Mouse (Mus musculus): ENCODE measurements around the gene Adar.

Adar gene

DNA sequence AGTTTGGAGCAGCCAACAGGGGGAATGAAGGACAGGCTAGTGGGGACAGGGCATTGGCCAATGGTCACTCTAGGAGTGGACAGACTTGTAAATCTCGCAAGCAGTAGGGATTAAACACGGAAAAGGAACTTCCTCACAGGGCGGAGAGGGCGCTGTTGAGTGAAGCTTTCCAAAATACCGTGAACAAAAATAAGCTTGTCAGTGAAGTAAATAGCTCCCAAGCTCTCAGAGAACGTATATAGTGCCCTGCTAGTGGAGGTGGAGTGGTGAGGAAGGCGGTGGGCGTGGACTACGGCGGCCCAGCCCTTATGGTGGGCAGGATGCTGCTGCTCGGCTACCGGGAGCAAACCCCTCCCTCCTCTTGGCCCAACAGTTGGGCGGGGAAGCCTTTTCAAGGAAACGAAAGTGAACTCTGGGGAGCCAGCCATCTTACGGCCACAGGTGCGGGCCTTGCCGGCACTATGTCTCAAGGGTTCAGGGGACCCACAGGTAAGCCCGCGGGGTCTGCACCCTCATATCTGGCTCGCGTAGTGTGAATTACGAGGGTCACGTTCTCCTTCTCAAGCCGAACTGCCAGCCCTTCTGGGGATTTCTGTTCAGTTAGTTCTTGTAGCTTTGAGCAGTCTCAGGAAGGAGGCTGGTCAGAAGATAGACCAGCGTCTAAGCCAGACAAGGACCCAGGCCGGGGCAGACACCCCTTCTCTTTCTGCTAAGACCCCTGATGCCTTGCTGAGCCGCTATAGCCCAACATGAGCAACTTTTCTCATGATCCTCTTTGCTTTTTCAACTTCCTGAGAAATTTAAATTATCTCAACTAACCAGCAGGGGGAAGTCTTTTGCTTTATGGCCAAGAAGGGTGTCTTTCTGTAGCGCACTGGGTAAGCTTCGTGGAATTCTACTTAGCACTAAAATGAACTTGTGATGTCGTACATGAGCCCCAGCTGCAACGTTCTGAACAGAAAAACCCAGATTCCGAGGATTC, 15.8 kb downstream of the Adar start:
- DNase-seq (ENCODE audit: low read depth, low spot score) = no peak

DNA sequence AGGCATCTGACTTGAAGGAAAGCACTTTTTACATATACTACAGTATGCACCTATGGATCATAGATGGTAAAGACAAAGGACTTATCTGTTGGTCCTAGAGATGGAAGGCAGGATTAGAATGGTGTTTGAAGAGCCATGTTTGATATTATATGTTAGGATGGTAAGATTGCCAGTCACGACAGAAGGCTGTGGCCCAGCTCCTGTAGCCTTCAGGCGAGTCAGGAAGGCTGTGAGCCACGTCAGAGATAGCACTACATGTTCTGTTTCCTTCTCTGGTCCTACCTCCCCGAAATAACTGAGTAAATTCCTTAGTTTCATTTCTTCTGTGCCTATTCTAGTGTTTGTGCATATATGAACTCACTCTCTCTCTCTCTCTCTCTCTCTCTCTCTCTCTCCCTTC, 17.3 kb downstream of the Adar start:
- DNase-seq (ENCODE audit: low read depth, low spot score) = no peak

DNA sequence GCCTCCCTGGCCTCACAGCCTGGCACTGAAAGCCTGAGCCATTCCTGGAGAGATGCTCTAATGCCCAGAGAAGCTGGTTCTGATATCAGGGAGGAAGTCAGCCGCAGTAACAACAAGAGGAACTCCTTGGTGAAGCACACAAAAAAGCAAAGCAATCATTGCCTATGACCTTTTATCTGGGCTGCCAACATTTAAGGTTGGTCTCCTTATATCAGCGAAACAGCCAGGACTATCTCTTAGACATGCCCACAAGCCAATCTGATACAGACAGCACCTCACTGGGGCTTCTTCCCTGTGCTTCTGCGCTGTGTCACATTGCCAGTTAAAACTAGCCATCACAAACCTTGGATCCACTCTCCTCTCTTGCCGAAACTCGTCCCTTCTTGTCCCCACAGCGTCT, 23.7 kb downstream of the Adar start:
- no peak for DNase-seq (ENCODE audit: low read depth, low spot score)

- no peak for DNase-seq (ENCODE audit: low read depth, low spot score)
Observed at GRCm38 (mm10) chr3:89752307-89752706, 37.5 kb downstream of the Adar start.

DNA sequence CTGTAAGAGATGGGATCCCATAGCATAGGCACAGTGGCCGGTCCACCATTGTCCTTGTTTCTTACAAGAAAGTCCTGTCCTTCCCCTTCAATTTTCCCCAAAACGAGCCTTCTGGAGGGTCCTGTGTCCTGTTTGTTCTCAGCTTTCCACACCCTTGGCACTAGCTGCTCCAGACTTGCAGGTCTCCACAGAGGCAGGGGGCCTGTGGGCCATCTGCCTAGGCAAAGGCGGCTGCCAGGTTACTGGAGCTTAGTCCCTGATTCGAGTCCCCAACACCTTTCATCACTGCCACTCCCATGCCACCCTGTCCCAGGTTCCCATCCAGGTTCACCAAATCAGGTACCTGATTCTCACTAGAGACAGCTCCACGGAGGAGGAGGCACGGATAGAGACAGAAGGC, 40.5 kb downstream of the Adar start:
- no peak for DNase-seq (ENCODE audit: low read depth, low spot score)

DNA sequence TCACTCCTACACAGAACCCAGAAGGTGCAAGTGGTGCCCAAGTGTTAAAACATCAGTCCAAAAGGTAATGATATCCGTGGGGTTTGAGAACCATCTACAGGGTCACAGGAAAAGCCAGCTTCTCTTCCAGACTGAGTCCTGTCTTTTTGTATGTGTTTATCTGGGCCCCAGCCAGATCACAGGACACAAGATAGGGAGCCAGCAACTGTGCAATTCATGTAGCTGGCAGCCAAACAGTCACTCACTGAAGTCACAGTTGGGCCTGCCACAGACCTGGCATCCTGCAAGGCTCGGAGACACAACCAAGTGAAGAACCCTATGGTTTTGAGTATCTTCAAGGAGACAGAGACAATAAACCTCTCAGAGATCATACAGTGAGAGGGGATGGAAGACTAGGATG, 43.0 kb downstream of the Adar start:
- DNase-seq (ENCODE audit: low read depth, low spot score) = no peak

- no peak for DNase-seq (ENCODE audit: low read depth, low spot score)
Observed at GRCm38 (mm10) chr3:89759786-89760185, 45.0 kb downstream of the Adar start.

GRCm38 (mm10) chr3:89764119-89764724, 49.4 kb downstream of the Adar start, which contains the start of gene Chrnb2:
TSS of gene Chrnb2 (minus strand) at chr3:89764632.
- DNase-seq (ENCODE audit: low read depth, low spot score) = no peak

DNA sequence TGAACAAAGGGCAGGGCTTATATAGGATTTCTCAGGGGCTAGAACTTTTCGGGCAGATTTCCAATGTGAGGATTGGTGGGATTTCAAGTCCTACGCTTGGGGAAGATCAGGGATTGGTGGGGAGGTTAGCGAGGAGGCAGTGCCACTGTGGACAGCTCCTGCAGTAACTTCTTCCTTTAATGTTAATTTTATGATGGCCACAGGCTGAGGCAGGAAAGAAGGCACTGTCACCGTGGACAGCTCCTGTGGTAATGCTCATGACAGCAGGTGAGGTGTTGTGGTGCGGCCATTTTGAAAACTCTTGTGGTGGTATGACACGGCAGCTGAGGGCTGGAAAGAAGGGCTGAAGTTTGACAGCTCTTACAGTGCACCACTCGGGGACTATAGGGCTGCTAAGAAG, 54.8 kb downstream of the Adar start:
- DNase-seq (ENCODE audit: low read depth, low spot score) = no peak

- DNase-seq (ENCODE audit: low read depth, low spot score) = no peak
Observed at GRCm38 (mm10) chr3:89770425-89771002, 55.7 kb downstream of the Adar start.

- DNase-seq (ENCODE audit: low read depth, low spot score) = peak; percentile 70
Observed at GRCm38 (mm10) chr3:89772588-89772967, 57.8 kb downstream of the Adar start.

- DNase-seq (ENCODE audit: low read depth, low spot score) = peak; percentile 95
Observed at GRCm38 (mm10) chr3:89772968-89773709, 58.3 kb downstream of the Adar start, which contains the start of gene Ube2q1. TSS of gene Ube2q1 (plus strand) at chr3:89773616.

GRCm38 (mm10) chr3:89773740-89774211, 59.0 kb downstream of the Adar start:
- DNase-seq (ENCODE audit: low read depth, low spot score) = no peak

DNA sequence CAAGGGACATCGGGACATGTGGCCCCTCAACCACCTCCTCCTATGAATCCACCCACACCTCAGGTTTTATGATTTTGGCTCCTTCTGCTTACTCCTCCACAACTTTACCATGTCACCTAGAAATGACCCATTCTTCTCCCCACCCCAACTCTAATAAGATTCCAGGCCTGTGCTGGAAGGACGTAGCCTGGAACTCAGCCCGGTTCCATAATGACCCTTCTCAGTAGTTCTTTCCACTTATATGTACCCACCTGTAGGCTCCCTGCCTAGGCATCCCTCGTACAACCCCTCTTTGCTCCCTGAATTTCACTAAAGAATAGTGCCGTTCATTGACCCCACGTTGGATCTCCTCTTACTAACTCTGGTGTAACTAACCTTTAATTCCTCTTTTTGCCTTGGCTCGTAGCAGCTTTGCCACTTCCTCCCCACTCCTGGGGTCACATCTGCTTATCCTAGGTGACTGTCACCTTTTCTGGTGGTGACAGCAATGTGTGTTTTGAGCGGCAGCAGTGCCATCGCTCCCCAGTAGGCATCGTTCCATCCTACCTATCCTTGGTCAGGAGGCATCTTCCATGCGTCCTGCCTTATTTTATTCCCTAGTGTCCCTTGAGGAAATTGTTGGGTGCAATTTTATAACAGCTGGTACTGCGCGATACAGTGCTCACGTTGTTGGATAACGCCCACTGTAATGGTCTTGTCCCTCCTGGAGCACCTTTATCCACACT, 59.6 kb downstream of the Adar start:
- no peak for DNase-seq (ENCODE audit: low read depth, low spot score)

GRCm38 (mm10) chr3:89776001-89776400, 61.2 kb downstream of the Adar start:
- DNase-seq (ENCODE audit: low read depth, low spot score) = no peak

DNA sequence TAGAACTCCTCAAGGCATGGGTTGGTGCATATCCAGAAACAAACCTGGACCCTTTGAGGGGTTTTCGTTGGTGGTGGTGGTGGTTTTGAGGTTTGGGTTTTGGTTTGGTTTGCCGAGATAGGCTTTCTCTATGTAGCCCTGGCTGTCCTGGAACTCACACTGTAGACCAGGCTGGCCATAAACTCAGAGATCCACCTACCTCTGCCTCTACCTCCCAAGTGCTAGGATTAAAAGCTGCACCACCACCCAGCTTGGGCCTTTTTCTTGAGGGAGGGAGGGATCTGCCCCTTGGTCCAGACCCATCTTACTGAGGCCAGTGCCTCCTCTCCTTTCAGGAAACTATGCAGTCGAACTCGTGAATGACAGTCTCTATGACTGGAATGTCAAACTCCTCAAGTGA, 65.3 kb downstream of the Adar start:
- no peak for DNase-seq (ENCODE audit: low read depth, low spot score)

GRCm38 (mm10) chr3:89781640-89782039, 66.8 kb downstream of the Adar start:
- no peak for DNase-seq (ENCODE audit: low read depth, low spot score)

DNA sequence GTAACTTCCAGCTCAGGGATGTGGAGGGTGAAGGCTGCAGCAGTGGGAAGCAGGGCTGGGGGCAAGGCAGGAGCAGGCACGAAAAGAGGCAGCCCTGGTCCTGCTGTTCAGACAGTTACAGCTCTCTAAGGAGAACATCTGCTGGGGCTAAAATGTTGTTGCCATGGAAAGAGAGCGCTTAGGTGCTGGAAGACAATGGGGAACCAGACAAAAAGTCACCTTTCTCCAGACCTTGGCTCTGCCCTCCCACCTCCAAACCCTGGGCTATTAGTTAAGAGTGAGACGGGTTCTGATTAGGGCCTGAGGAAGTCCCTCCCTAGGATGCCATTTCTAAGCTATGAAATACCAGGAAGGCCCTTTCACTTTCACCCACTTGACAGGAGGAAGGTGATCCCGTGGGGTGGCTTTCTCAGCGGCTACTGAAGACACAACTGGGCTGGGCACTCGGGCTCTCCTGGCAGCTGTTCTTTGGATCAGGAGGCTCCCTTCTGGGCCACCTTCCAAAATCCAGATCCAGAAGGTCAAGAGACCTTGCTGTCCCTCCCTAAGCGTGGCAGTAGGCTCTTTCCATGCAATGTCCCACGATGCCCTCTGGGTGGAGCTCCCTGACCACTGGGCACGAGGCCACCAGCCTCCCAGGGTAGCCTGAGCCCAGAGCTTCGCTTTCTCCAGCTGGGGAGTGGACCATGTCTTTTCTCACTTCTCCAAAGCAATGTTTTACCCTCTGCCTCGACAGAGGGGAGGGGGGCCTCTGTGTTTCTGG, 70.3 kb downstream of the Adar start:
- DNase-seq (ENCODE audit: low read depth, low spot score) = no peak

DNA sequence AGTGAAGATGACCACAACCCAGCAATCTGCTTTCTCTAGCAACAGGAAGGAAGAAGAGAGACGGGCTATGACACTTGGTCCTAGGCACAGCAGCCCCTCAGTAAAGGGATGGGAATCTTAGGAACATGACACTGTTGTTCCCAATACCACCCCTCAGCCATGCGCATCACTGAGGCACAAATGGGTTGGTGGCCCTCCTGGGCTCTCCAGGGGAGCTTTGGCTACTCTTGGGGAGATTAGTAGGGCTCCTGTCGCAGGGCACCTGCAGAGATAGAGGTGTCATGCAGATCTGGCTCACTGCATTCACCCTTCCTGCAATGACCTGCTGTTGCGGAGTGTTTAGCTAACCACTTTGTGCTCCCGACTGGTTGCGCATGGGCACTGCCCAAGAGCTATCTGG, 71.5 kb downstream of the Adar start:
- no peak for DNase-seq (ENCODE audit: low read depth, low spot score)

- no peak for DNase-seq (ENCODE audit: low read depth, low spot score)
Observed at GRCm38 (mm10) chr3:89788680-89789352, 74.0 kb downstream of the Adar start.

All from brain, embryonic 18.5 days (tissue).